Mouse (Mus musculus): ENCODE results near the gene Abcb6.

- TF ChIP-seq CTCF (IDR thresholded peaks at IDR 0.05; ENCODE audit: low read depth) (no peak), EP300 (IDR thresholded peaks at IDR 0.05; ENCODE audit: low read depth) (no peak)
Measured at GRCm38 (mm10) chr1:75201236-75201635, 21.0 kb upstream of the Abcb6 start.
